Mouse (Mus musculus) liver, adult 2 months (tissue): ENCODE data around the gene Bbs9. TPM values are rescaled to one million over a fixed set of nuclear protein-coding genes. Genes with fewer than 3 reads are reported as not detected.

ENCODE experiments used
- DNase-seq: peaks from one replicate; pipeline ENCODE4 v3.0.0-alpha.2; 2011; ENCODE audit warnings: low read depth, low spot score; ENCODE audit errors: extremely low read depth
- H3K27ac ChIP-seq: fragments of 200-500 bp; replicated peaks from 2 replicates; pipeline ENCODE4 v1.5.1; 2012; ENCODE audit warnings: low read depth, mild to moderate bottlenecking, control low read depth, inconsistent platforms, low read length; ENCODE audit not compliant: insufficient read depth
- H3K27me3 ChIP-seq: fragments of 200-500 bp; 2 replicates; pipeline ENCODE4 v1.6.1; 2012; ENCODE audit warnings: mild to moderate bottlenecking, moderate library complexity, low read length, inconsistent platforms; ENCODE audit not compliant: control insufficient read depth, insufficient read depth
- H3K36me3 ChIP-seq: fragments of 200-500 bp; 2 replicates; pipeline ENCODE4 v1.6.1; 2012; ENCODE audit warnings: low read length, inconsistent platforms; ENCODE audit not compliant: control insufficient read depth, insufficient read depth
- H3K4me1 ChIP-seq: fragments of 200-500 bp; 2 replicates; pipeline ENCODE4 v1.6.1; 2011; ENCODE audit warnings: low read length; ENCODE audit not compliant: control insufficient read depth, insufficient read depth
- H3K4me3 ChIP-seq: fragments of 200-500 bp; 2 replicates; pipeline ENCODE4 v1.5.1; 2011; ENCODE audit warnings: low read depth, mild to moderate bottlenecking, control low read depth, low read length, moderate library complexity; ENCODE audit not compliant: insufficient read depth
- H3K79me2 ChIP-seq: fragments of 200-500 bp; 2 replicates; pipeline ENCODE4 v1.6.1; 2012; ENCODE audit warnings: inconsistent platforms, mild to moderate bottlenecking, low read length, moderate library complexity; ENCODE audit not compliant: control insufficient read depth, insufficient read depth
- H3K9ac ChIP-seq: fragments of 200-500 bp; 2 replicates; pipeline ENCODE4 v1.6.1; 2012; ENCODE audit warnings: low read depth, mild to moderate bottlenecking, control low read depth, inconsistent platforms, low read length
- CTCF ChIP-seq: fragments of 200-500 bp; IDR thresholded peaks from 2 replicates; pipeline ENCODE4 v1.5.1; 2011; ENCODE audit warnings: low read depth, low read length, control low read depth
- POLR2A ChIP-seq: fragments of 200-500 bp; IDR thresholded peaks from 2 replicates; pipeline ENCODE4 v1.6.1; 2011; ENCODE audit warnings: low read length, control low read depth; ENCODE audit not compliant: insufficient read depth; ENCODE audit errors: extremely low read depth
- WGBS: fragments of 180-500 bp; shearing (Covaris S2); methylation state at CpG from one replicate; pipeline ENCODE4 v1.1.7; 2018; 5-methylcytosine and 5-hydroxymethylcytosine counted together
- polyA plus RNA-seq: library from polyadenylated mRNA; depleted of rRNA; stranded (reverse); fragments of >200 nt; gene quantifications from 2 replicates; pipeline ENCODE4 v1.2.3, GENCODE M21; 2012
- total RNA-seq: library from RNA; depleted of rRNA; stranded (reverse); fragments of >200 nt; gene quantifications from 2 replicates; pipeline ENCODE4 v1.2.3, GENCODE M21; 2014

Gene Bbs9
- total and polyA plus RNA-seq, 2 experiments = 3.3 to 8.0 TPM

GRCm38 (mm10) chr9:22759241-22759640 lies 283.7 kb downstream of the Bbs9 start:
- no peaks in the 10 kb centered on the region for H3K27me3 ChIP-seq
- H3K4me3 ChIP-seq = no peak overlapping the region
- H3K4me1 ChIP-seq = no peaks in the 10 kb centered on the region
- H3K27ac ChIP-seq = no peak overlapping the region
- no peak for TF ChIP-seq POLR2A
- no peak for TF ChIP-seq CTCF
- DNase-seq = no peak
- no peaks in the 10 kb centered on the region for H3K79me2 ChIP-seq
- 72% methylated on average over 3 of the region's 3 CpGs for WGBS
- no peak overlapping the region for H3K9ac ChIP-seq
- H3K36me3 ChIP-seq = no peaks in the 10 kb centered on the region

GRCm38 (mm10) chr9:22760376-22760775 lies 284.9 kb downstream of the Bbs9 start:
- no peak for DNase-seq
- 87% methylated on average over 4 of the region's 4 CpGs for WGBS
- no peak for TF ChIP-seq POLR2A
- TF ChIP-seq CTCF = no peak
- Histone ChIP-seq H3K4me1 (no peaks in the 10 kb centered on the region), H3K79me2 (no peaks in the 10 kb centered on the region), H3K9ac (no peak overlapping the region), H3K36me3 (no peaks in the 10 kb centered on the region), H3K27ac (no peak overlapping the region), H3K27me3 (no peaks in the 10 kb centered on the region), H3K4me3 (no peak overlapping the region)

- Histone ChIP-seq H3K4me3 (no peak overlapping the region), H3K4me1 (no peaks in the 10 kb centered on the region), H3K9ac (no peak overlapping the region), H3K27me3 (no peaks in the 10 kb centered on the region), H3K79me2 (no peaks in the 10 kb centered on the region), H3K27ac (no peak overlapping the region), H3K36me3 (no peaks in the 10 kb centered on the region)
- 88% methylated on average over 8 of the region's 8 CpGs for WGBS
- no peak for TF ChIP-seq CTCF
- TF ChIP-seq POLR2A = no peak
- no peak for DNase-seq
These were observed 286.0 kb downstream of the Bbs9 start for GRCm38 (mm10) chr9:22761487-22761886.

GRCm38 (mm10) chr9:22765618-22766220 lies 290.2 kb downstream of the Bbs9 start:
- H3K27ac ChIP-seq = no peak overlapping the region
- DNase-seq = no peak
- H3K4me3 ChIP-seq = no peak overlapping the region
- no peaks in the 10 kb centered on the region for H3K79me2 ChIP-seq
- WGBS = 73% methylated on average over 4 of the region's 4 CpGs
- no peaks in the 10 kb centered on the region for H3K36me3 ChIP-seq
- TF ChIP-seq POLR2A = no peak
- no peaks in the 10 kb centered on the region for H3K4me1 ChIP-seq
- no peaks in the 10 kb centered on the region for H3K27me3 ChIP-seq
- no peak overlapping the region for H3K9ac ChIP-seq

GRCm38 (mm10) chr9:22767154-22767553 lies 291.6 kb downstream of the Bbs9 start:
- no peak for TF ChIP-seq POLR2A
- TF ChIP-seq CTCF = no peak
- Histone ChIP-seq H3K4me3 (no peak overlapping the region), H3K27ac (no peak overlapping the region), H3K4me1 (no peaks in the 10 kb centered on the region), H3K36me3 (no peaks in the 10 kb centered on the region), H3K27me3 (no peaks in the 10 kb centered on the region), H3K9ac (no peak overlapping the region), H3K79me2 (no peaks in the 10 kb centered on the region)
- no peak for DNase-seq
- 90% methylated on average over 5 of the region's 5 CpGs for WGBS

- no peaks in the 10 kb centered on the region for H3K36me3 ChIP-seq
- DNase-seq = no peak
- H3K4me1 ChIP-seq = no peaks in the 10 kb centered on the region
- no peak overlapping the region for H3K9ac ChIP-seq
- TF ChIP-seq CTCF (no peak), POLR2A (no peak)
- no peak overlapping the region for H3K4me3 ChIP-seq
- H3K27ac ChIP-seq = no peak overlapping the region
- 74% methylated on average over 3 of the region's 3 CpGs for WGBS
- no peaks in the 10 kb centered on the region for H3K27me3 ChIP-seq
- H3K79me2 ChIP-seq = no peaks in the 10 kb centered on the region
These were observed 292.3 kb downstream of the Bbs9 start for GRCm38 (mm10) chr9:22767860-22768259.
